Mouse (Mus musculus) spleen, adult 18-20 months (tissue): Measurements from ENCODE around the gene Gpr87.
A peak's percentile ranks its signal among the peaks of the same experiment; 100 is the strongest.

Experiments
- DNase-seq, 2 experiments: peaks; one replicate each; pipeline ENCODE4 v3.0.0; 2022; ENCODE audit warnings: mixed read lengths in 2 of 2

The Gpr87 gene

DNA sequence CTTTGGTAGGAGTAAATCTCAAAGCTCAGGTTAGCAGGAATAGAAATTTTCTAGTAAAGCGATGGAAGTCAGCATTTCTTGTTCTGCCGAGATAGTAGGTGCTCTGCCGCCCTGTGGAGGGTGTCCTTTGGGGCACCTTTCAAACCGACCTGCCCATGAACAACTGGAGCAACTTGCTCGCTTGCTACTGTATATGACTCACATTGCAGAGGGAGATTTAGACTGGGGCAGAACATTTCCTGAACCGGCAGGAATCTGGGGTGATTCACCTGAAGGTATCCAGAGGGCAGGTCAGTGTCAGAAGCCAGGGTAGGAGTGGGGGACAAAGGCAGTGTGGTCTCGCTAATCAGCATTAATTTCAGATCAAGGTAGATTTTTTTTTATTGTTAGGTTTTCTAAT, at the start of gene Gpr87:
Gpr87 (minus strand) TSS at position 167 of the 400 bp plus-strand sequence.
- DNase-seq = no peak

DNA sequence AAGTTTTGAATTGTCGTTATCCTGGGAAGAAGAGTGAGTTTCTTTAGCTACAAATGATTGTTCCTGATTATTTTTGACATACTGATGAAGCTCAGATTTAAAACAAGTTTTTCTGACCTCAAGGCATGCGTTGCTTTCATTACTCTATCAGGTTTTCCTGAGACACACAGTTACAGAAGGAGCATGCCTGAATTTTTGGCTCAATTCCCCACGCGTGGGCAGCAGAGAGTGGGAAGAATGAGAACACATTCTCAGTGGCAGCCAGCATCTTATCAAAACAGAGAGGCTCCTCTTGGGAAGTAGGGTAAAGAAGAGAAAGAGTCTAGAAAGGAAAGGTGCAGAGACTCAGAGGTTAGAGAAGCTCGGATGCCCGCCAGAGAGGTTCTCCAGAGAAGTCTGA, 48.5 kb upstream of the Gpr87 start:
- no peak for DNase-seq

DNA sequence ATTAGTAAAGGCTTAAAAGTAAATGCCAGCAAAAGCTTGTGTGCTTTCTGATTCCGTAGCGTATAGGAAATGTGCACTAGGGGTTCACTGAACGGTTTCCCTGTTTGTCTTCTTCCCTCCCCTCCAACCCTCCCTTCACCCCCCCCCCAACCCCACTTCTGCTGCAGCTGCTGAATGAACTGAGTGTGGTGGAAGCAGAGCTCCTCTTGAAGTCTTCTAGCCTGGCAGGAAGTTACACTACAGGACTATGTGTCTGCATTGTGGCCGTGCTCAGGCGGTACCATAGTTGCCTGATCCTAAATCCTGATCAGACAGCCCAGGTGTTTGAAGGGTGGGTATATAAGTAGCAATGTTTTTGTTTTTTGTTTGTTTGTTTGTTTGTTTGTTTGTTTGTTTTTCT, 40.0 kb upstream of the Gpr87 start:
- no peak for DNase-seq

DNA sequence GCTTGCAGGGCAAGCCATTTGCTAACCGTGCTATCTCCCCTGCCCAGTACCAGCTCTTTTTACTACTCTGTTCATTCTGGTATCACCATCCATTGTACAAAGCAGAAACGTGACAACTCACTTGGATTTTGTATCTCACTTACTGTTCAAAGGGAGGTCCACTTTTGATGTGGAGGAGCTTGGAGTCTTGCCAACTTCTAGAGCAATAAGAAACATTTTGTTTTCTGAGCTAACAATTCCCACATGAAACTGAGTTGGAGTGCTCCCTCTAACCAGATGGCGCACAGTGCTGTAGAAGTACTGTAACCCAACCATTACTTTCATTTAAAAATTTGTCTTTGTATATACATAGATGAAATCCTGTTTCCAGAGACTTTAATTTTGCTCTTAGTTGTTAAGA, 36.0 kb upstream of the Gpr87 start:
- no peak for DNase-seq

DNA sequence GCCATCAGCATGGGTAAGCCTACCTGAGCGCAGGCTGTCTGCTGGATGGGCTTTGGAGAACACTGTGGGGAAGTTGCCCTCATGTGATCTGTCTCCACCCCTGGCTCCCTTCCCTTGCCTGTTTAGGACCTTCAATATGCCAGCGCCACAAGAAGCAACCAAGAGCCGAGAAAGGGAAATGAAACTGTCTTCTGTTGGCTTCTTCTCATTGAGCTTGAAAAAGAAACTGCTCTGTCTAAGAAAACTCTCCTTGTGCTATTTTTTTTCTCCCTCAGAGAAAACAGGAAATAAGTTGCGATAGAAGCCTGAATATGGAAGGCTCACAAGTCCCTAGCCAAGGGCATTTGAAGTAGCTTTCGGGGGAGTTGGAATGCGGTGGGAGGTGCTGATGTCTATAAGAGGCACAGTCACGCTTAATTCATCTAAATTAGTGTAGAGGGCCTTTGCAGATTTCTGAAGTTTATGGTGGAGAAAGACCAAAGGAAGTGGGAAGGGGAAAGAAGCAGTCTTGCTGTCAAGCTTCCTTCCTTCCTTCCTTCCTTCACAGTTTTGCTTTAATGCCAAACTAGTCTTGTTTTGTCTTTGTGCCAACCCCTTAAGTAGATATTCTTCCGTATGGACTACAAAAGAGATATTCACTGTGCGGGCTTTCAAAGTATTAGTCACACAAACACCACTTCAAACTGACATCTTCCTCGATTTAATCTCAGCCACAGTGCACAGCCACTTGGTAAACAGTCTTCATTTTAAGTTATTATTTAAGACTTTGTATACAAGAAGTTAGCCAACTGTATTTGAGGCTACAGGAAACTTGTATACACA, 34.0 kb upstream of the Gpr87 start:
- DNase-seq = peak; percentile 39 to 41

DNA sequence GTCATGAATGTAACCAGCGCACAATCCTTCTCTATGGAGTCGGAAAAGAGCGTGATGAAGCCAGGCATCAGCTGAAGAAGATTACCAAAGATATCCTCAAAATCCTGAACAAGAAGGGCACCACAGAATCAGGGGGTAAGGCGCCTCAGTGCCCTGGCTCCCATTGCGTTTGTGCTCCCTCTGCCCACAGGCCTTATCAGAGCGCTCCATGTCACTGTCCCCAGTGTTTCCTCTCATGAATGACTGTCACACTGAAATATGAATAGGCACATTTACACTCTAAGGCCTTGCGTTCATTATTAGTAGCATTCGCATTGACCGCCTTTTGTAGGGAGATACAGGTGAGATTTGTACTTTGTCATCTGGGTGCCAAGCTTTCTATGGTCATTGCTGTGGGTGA, 32.8 kb upstream of the Gpr87 start:
- DNase-seq = no peak

DNA sequence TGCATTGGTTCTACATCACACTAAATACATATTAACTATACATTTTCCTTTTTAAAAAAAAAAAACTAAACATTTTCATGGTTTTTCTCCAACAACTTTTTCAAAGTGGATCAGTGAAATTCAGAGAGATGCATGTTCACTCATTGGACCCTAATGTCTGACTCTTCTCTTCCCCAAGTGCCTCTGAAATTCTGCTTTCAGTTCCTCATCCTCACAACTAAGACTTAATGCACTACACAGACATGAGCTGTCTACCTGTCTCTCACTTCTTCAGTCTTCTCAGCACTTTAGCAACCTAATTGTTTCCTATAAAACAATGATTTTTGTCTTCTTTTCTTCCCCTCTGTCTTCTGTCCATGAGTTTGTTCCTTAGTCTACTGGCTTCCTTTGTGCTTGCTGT, 30.5 kb upstream of the Gpr87 start:
- DNase-seq = no peak

DNA sequence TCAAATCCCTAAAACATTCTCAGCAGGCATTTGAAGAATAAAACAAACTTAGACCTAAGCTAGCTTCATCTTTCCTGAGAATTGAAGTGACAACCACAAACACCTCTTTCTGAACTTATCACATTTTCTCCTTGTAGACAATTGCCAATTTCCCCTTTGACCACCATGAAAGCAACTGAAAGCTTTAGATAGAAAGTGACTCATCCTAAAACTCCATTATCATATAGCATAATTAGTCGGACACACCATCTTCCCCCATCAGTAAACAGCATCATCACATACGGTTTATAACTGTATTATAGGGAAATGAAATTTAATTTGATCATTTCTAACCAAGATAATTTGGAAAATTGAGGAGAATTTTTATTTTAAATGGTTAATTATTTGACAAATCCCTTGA, 27.4 kb upstream of the Gpr87 start:
- no peak for DNase-seq

DNA sequence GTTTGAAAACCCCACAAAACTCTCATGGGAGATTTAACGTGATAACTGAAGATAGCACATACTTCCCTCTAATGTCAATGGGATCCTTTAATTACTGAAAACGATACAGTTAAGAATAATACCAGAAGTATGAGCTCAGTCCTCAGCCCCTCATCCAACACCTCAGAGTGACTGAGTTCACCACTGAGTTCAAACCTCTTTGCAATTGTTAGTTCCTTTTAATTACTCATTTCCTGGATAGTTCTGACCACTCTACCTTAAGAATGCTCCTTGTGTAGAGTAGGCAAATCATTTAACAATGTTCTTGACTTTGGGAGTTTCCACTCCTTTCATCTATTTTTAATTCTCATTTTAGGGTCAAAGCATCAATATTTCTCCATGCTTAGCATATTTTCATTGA, 24.4 kb upstream of the Gpr87 start:
- DNase-seq = no peak

DNA sequence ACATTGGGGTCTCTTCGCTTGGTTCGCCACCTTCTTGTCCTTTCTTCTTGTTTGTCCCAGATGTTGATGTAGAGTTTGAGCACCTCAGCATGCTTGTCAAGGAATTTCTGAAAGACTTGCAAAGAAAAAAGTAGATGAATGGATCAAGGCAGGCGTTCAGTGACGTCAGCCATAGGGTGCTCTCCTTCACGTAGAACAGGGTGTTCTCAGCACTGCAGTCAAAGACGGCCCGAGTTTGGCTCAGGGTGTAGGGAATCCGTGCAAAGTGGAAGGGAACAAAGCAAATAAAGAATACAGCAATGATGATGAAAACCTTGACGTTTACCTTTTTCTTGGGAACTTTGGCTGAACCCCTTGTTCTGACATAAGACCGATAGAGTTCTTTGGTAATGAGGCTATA, 22.3 kb upstream of the Gpr87 start:
- DNase-seq = no peak

DNA sequence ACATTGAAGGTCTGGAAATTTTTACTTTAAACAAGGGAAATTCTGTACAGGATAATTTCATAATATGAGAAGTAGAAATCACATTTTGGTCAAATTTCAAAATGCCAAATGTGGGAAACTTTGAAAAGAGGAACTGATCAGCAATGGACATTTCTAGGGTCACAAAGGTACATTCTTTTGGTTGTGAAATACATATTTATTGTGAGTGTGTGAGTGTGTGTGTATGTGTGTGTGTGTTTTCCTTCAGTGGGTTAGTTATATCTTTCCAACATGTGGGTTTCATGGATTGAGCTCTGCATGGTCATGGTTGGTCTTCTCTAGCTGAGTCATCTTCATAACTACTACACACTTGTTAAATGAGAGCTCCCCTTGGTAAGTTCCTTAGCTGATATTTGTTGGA, 17.5 kb upstream of the Gpr87 start:
- DNase-seq = no peak

DNA sequence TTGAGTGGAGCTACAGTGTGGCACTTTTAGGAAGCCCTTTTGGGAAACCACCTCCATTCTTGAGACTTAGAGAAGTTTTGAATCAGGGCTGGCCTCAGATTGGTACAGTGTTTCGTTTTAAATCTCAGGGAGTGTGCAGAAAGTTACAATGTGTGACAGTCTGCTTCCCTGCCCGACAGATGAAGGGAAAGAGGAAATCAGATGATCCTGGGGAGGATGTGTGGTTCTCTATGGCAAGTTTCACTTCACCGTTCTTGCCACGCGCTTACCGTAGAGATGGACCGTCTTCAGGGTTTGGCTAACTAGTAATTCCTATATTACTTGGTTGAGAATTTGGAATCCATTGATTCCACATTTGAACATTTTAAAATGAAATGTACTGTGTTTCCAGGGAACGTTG, 16.9 kb upstream of the Gpr87 start:
- DNase-seq = no peak

DNA sequence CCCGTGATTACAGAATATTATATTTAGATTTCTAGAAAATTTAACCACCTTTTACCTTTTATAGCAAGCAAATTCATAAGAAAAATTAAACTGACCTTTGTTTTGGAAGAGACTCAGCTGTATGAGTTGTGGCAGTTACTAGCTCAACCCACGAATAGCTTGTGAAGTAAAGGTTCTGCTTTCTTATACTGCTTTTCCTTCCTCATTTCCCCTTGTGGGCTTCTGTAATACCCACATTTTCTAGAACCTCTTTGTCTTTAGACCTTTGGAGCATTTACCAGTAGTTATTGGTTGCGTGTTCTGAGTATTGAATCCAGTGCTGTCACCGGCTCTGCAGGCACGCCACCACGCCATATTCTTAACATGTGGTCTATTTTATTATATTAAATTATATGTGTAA, 15.8 kb upstream of the Gpr87 start, which contains the start of gene P2ry13:
P2ry13 (minus strand) TSS at position 156 of the 400 bp plus-strand sequence.
- DNase-seq = no peak

DNA sequence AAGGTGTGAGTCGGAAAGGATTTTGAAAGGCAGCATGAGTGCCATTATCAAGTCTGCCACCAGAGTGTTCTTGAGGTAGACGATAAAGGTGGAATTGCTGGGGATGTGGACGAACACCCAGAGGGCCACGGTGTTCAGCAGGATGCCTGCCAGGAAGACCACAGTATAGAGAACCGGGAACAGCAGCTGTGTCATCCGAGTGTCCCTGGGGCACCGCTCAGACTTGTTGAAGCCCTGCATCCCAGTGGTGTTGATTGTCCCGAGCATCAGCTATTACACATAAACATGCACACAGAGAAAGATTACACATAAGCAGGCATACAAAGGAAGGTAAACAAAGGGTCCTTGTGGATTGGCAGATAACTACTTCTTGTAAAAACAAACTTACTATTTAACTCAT, 15.2 kb upstream of the Gpr87 start:
- DNase-seq = no peak

DNA sequence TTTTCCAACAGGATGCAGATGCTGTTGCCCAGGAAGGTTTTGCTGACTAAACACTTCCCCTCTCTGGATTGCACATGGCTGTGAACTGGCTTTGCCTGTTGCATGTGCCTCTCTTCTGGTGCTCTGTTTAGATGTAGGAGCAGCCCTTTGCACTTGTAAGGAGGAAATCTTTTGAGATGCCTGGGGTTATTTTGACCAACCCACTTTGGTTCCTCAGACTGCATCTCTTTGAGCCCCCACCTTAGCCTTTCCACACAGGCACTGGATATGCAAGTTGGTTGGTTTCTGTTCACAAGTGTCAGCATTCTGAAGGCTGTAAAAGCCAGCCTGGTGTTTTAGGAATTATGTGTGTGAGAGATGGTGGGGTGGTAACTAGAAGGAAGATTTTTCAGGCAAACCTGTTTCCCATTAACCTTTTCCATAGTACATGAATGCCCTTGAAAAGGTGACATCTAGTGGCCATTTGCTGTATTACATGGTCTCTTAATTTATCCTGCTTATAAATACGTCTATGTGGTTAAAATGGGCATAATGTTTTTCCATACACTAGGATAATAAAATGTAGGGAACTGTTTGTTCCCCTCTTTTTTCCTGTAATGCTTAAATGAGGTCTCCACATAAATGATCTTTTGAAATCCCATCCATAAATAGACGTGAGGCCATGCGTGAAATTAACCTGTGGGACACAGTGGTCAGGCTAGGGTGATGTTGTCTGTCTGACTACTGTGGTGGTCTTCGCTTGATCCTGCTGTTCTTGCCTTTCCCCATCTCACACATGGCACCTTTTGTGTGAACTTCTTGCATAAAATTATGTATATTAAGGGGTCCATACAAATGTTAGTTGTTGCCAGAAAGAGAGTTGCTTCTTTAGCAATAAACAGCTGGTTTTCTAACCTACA, 14.0 kb upstream of the Gpr87 start:
- DNase-seq = no peak

DNA sequence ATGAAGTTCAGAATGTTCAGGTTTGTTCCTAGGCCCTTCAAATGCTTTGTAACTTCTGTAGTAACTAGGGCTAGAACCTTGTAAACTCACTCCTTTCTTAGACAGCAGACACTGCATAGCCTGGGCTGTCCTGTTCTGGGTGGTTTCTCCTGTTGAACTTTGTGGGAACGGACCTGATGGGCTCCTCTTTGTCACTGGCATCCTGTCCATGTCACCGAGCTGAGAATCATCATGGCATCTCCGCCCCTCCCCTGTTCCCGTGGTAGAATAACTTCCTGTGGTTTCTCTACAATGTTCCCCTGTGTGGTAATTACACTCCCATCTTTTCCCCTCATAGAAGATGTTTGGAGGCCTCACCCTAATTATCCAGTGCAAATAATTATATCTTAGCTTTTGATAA, 11.0 kb upstream of the Gpr87 start:
- no peak for DNase-seq

DNA sequence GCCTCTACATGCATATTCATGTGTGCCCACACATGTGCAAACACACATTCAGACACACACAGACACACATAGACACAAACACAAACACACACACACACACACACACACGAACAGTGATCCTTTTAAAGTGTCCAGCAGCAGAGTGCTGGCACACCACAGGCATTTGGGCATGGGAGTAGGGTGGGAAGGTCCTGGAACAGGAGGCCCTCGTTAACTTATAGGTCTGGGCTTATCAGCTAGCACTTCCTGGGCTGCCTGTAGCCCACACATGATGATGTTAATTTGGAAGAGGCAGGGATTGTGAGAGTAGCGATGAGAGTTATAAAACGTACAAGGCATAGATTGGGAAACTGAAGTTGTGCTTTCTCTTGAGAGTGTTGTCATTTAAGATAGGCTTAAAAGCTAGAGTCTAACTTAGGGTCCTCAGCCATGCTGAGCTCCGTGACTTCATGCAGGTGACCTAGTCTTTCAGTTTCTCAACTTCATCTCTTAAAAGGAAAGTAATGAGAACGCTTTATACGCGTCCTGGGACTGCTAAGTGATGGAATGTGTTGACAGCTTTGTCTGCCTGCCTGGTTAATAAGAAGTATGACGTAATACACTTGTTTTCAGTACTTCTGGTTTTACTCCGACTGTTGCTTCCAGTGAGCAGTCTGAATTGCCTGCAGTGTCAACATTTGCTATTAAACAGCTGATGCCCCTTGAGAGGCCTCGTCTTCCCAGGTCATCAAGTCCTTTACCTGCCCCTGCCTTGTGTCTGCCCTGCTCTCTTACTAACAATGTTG, 10.0 kb upstream of the Gpr87 start:
- DNase-seq = no peak

DNA sequence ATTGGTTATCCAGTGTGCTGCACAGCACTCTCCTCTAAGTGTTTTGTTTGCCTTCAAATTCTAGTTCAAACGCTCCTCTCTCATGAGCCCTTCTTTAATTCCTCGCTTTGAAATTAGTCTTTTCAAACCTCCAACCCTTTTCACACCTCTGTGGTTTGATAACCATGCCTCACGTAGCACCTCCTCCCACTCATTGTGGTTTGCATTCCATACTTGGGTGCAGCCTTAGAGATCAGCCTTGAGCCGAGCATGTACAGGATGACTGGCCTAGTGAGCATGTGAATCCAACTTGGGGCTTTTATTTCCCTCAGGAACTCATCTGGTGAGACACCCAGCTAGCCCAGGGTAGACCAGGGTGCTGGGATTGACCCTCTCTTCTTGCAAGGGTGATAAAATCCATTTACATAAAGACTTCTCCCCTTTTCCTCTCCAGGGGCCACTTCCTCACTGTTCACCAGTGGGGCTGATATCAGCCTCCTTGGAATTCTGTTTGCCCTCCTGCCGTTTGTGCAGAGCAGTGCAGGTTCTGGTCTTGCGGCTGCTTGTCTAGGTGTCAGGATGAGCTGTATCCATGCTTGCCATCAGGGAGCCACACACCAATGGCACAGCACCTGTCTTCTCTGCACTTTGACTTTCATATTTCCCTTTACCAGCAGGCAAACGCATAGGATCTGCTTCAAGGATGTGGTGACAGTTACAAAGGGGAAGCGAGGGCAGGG, 9.1 kb upstream of the Gpr87 start:
- no peak for DNase-seq

DNA sequence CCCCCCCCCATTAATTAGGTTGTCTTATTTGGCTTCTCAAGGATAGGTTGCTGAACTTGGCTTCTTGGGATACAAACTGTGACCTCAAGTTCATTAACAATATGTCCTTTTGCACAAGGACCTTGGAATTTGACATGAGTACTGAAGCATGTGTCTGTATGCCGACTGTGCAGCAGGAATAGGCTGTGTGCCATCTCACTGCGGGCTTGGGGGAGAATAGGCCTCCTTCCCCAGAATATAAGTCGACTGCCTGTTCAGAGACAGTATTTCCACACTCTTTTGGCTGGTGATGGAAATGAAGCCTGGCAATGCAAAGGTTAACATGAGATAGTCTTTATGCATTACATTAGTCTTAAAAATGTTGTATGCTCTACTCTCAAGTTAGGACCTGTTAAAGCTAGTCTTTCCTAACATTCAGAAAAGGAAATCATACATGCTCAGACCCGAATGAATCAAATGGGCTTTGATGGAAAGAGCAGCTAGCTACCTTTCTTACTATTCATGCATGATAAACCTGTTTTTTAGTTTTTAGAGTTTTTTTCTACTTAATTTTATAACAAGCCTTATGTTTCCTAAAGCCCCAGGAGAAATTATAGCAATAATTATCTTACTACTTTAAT, 2.5 kb upstream of the Gpr87 start:
- DNase-seq = no peak

DNA sequence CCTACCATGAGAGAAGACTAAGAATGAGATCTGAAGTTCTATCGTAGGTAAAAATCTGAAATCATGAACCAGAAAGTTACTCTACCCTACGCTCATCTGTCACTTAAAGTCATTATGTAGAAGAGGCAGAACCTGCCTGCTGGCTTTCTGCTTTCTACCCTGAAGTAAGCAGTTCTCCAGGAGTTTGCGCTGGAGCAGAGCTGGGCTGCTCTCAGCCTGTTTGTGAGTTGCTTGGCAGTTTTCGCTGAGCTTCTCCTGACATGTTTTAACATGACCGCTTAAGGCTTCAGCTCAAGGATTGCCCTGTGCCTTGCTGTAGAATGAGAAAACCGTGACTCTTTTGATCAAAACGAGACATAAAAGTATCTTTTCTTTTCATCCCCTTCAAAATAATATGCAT, 805 bp downstream of the Gpr87 start:
- no peak for DNase-seq

DNA sequence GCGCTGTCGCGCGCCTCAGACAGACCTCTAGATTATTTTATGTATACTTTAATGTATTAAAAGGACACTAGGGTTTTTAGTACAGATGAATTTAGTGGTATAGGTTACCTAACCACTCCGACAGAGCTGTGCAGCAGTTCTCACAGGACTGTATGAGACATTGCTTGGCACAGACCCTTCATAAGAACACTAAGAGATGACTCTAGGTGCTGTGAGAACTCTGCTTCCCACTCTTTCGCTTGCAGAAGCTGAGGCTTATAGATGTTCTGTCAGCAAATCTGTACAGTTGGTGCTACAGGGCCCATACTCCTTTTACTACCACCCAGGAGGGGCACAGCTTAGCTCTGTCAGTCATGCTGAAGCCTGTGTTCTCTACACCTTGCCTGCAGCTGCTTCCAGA, 3.2 kb downstream of the Gpr87 start:
- DNase-seq = no peak

DNA sequence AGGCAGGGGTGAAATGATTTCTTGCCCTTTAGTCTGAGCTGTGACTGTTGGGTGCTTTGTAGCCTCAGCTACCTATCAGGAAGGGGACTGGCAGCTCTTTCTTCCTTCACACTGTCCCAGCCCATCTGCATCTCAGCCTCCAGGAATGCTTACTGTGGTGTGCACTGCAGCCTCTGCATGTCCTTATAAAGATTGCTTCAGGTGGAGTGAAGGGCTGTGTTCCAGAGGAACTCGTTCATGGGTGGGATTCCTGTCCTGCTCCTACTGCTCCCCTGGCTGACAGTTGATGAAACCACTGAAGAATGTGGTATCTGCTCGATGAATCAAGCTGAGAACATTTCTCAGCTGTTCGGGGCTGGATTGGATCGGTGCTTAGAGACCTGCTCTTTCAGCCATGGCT, 7.6 kb downstream of the Gpr87 start:
- no peak for DNase-seq
